Mouse (Mus musculus) cerebellum, adult 2 months (tissue): Measurements from ENCODE around the gene Camk2n1.

Experiments used
- CTCF ChIP-seq: fragments of 200-500 bp; IDR thresholded peaks from 2 replicates; pipeline ENCODE4 v1.5.1; 2011; ENCODE audit warnings: low read depth, mild to moderate bottlenecking, control low read depth, low read length, moderate library complexity, borderline replicate concordance; ENCODE audit not compliant: insufficient read depth
- POLR2A ChIP-seq: fragments of 200-500 bp; IDR thresholded peaks from 2 replicates; pipeline ENCODE4 v1.6.1; 2011; ENCODE audit warnings: low read length, control low read depth, borderline replicate concordance; ENCODE audit not compliant: insufficient read depth

DNA sequence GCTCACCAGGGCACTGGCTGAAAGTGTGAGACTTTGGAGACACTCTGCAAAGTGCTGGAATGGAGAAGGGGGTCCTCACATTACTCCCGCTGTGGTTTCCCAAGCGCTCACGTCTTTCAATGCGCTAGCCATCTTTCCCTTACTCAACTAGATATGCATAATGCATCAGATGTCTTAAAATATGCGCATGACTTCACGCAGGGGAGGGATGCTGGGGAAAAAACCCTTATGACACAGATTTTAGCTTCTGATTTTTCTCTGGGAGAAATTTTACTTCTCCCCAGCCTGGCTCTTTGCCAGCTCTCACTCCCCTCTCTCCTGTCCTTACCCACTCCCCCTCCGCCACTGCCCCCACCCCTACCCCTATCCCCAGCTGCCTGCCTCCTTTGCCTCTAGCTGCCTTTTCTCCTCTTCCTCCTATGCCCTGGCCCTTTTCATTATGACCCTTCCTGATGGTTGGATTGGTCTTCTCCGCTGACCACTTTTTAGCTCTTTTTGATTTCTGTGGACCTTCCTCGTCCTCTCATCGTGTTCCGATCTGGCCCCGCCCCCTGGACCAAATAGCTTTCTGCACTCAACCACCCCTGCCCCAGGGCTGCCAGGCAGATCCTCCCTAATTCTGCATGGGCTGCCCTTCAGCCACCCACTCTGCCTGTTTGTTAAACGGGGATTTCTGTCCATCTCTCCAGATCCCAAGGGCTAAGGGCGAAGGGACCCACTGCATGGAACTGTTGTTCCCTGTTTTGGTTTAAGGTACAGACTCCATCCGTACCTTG, 6.1 kb upstream of the Camk2n1 start:
- TF ChIP-seq POLR2A: no peak
- TF ChIP-seq CTCF: no peak
